Mouse (Mus musculus) spleen, postnatal 36 days (tissue): ENCODE results near the gene Atp1b1.

Experiments used
- DNase-seq, 2 experiments: peaks; one replicate each; pipeline ENCODE4 v3.0.0; 2022; ENCODE audit warnings: low spot score in 2 of 2, mixed read lengths in 1 of 2

The Atp1b1 gene

DNA sequence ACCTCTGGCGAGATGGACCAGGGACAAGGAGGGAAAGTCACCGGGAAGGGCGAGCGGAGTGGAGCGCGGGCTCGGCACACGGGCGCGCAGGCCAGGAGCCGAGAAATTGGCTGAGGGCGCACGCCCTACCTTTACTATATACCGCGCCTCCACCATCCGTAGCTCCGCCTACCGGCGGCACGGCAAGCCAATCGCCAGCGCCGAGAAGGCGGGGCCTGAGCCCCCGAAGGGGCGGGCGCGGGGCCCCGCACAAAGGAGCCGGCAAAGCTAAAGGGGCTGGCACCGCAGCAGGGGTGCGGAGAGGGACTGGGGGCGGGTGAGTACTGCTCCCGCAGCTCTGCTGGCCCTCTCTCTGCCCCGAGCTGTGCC, at the start of gene Atp1b1:
Atp1b1 (minus strand) TSS at position 111 of the 369 bp plus-strand sequence.
- peak; percentile 85 to 86 for DNase-seq

DNA sequence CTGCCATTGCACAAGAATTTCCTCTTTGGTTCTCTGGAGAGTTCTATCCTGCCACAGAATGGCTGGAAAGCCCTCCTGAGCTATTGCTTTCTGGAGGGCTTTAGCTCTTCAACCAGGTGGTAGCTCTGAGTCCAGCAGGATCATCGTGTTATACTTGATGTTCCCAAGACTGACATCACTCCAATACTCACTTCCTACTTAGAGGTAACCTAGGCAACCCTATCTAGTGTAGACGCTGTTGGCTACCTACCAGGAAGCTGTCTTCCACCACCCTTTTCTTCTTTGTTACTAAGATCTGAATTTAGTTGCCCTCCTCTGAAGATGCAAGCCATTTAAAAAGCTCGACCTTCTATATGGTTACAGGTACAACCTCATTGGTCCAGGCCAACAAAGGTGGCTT, 46.9 kb upstream of the Atp1b1 start:
- DNase-seq = no peak

DNA sequence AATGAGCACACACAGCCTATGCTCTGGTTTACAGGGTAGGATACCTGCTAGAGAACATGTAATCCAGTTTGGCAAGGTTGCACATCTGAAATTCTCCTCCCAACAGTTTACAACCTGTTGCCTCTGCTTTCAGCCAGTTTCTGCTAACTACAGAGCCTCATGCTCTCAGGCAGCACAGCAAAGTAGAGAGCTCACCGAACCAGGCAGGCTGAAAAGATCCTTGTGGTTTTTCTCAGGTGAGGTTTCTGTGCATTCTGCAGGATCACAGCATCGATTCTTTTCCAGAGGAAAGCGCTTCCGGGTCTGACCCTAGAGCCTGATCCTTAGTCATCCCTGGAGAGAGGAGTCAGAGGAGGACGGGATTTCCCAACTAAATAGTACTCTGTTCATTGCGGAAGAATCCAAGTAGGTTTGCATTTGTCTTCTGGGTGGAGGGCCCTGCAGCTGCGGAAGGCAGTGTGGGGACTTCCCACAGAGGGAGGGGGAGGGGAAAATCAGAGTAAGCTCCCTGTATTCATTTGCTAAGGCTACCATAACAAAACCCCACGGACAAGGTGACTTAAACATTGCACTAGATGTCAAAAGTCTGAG, 45.1 kb upstream of the Atp1b1 start:
- peak; percentile 57 to 67 for DNase-seq

DNA sequence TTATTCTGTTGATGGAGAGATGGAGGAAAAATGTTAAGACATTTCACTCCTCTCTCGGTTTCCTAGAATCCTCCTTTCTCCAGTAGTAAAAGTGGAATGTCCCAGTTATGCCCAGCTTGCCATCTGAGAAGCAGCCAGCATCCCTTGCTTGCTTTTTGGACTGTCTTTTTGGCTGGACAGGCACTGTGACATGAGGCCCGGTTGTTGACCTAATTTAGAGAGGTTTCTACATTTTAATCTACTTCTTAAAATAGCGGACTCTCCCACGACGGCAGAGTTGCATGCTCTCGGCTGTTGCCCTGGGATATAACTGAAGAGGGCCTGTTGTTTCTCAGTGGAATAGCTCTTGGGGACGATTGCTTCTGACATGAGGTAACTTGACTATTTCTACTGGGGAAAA, 44.1 kb upstream of the Atp1b1 start:
- no peak for DNase-seq

DNA sequence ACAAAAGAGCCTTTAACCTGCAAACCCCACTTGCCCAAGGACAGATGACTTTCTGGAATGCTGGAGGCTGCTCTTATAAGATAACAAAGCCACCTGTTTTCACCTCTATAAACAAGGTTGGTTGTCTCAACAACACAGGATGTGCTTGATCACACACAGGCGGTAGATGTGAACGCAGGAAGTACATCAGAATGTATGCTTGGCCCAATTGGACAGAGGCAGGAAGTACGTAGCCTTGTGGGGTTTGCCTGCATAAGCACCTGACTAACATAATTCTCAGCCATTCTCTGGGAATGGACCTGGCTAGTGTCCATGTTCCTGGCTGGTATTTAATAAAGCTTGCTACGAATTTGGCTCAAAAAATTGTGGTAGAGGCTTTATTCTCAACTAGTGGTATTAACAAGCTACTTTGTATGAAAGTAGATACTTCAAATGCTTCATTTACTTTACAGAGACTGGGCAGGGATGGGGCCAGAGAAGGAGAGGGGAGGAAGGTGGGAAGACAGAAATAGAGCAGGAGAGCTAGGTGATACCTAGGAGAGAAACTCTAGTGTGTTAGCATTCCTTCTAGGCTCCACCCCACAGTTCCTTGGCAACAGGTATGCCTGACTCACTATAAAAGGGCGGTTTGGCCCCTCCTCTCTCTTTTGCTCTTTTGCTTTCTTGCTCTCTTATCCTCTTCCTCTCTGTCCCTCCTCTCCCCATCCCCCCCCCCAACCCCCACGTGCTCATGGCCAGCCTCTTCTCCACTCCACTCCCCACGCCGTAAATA, 36.8 kb upstream of the Atp1b1 start:
- DNase-seq = no peak

DNA sequence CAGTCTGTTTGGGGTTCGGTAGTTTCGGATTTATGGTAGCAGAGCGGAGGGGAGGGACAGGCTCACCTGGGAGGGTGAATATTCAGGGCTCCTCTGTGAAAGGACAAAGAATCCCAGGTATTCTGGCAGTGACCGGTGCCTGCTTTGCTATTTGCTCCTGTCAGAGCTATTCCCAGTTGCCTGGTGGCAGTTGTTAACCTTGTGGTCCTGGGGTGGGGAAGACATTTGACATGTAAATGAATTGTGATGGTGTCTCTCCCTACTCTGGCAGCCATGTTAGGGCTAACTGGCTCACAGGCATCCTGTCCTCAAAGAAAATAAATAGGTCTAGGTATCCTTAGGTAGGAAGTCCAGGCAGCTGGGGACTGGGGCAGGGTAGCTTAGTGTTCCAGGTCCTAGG, 36.1 kb upstream of the Atp1b1 start:
- no peak for DNase-seq

DNA sequence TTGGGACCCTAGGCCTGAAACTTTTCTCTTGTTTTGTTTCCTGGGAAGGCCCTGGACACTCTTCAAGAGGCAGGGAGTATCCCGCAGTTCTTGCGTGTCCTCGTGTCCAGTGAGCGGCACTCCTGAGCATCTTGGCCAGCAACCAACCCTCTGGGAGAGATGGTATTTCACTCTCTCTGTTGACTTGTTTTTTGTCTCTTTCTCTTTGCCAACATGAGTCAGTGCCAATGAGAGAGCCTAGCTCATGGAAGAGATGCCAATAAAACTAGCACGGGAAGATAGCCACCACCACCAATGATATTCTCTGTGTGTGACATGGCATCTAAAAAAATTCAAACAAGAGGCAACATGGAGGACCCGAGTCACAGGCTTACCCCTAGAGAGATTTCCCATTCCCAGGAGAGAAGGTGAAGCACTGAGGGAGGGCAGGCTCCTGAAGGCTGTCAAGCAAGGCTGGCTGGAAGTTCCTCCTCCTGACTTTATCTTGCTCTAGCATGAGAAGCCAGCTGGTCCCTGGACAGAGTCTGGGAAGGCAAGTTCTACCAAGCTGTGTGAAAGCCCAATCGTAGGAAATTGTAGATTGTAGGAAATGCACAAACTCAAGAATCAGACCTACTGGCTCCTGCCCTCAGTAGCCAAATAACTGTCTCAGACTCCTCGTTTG, 35.0 kb upstream of the Atp1b1 start:
- DNase-seq = no peak

DNA sequence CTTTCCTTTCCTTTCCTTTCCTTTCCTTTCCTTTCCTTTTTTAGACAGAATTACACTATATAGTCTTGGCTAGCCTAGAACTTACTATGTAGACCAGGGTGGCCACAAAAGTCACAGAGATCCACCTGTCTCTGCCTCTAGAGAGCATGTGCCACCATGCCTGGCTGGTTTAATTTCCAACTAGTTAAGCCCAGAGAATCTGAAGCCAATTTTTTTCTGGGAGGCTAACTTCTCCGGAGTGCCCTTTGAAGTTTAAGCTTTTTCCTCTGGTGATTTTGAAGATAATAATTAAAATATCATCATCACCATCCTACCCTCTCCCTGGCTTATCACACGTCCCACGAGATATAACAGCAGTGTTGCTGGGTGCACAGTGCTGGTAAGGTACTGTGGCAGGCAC, 34.3 kb upstream of the Atp1b1 start:
- no peak for DNase-seq

DNA sequence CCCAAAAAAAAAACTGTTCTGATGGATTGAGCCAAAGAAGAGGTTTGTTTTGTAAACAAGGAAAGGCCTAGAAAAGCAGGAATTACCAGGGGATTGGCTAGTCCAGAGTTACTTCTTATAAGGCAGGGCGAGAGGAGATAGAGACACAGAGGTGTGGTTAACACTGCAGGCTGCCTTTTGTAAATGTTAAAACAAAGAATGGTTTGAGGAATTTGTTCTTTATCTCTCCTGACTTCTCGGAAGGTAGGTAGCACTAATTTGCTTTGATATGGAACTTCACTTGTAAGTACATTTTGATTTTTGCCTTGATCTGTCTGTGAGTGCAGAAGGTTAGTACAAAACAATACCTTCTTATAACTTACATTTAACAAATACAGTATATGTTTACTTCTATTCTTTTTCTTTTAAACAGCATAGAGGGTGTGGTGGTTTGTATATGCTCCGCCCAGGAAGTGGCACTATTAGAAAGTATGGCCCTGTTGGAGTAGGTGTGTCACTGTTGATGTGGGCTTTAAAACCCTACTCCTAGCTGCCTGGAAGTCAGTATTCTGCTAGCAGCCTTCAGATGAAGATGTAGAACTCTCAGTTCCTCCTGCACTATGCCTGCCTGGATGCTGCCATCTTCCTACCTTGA, 31.9 kb upstream of the Atp1b1 start:
- no peak for DNase-seq

DNA sequence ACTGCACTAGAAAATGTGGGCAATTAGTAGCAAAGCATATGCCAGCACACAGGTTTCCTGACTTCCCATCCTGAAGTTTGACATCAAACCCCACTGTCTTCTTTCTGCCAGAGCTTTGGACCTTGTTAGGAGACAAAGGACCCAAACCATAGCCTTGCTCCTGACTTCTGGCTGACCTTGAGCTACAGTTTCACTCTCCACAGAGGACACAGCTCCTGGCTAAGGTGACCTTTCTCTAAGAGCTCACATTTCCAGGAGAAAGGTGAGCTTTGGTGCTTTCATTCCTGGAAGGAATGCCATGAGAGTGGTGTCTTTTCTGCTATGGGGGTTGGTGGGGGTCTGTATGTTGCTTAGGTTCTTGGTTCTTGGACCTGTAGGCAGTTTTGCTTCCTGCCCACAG, 25.6 kb upstream of the Atp1b1 start:
- no peak for DNase-seq

DNA sequence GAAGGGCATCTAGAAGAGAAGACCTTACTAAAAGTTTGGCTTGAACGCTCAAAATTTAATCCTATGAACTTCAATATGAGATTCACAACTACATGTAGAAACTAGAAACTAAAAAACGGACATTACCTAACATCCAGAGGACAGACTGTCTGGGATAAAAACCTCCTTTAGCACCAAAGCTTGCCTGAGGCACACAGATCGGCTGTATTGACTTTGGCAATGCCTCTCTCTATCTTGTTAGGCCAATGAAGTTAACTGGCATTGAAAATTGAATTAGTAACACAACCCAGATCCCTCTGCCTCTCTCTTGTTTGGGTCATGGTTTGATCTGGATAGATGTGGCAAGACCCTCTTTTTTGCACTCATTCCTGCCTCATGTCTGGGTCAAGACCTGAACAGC, 24.7 kb upstream of the Atp1b1 start:
- DNase-seq = no peak

DNA sequence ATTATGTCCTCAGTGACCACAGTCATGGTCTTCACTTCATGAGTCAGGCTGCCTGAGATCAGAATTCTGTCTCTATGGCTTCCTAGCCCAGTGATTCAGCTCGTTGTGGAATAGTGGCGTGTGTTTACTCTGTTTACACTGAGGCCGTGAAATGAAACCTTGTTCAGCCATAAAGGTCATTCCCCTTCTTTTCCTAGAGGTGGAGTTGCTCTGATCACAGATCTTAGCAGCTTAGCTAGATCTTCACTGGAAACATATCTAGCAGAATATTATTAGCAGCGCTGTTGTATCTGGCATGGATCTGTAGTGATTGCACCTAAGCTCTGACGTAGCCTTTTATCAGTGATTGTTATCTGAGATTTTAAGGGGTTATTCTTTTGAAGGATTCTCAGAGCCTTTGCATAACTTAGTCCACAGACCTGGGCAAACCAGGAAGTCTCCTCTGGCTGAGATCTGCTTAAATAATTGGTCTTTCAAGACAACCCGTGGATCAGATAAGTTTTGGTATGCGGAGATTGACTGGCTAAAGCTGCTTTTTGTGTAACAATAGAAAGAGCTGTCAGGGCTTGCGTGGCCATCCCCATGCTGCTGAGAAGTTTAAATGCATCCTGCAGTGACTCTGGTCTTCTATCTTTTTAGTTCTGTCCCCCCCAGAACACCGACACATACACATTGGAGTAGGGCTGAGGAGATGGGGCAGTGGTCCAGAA, 23.6 kb upstream of the Atp1b1 start:
- no peak for DNase-seq

DNA sequence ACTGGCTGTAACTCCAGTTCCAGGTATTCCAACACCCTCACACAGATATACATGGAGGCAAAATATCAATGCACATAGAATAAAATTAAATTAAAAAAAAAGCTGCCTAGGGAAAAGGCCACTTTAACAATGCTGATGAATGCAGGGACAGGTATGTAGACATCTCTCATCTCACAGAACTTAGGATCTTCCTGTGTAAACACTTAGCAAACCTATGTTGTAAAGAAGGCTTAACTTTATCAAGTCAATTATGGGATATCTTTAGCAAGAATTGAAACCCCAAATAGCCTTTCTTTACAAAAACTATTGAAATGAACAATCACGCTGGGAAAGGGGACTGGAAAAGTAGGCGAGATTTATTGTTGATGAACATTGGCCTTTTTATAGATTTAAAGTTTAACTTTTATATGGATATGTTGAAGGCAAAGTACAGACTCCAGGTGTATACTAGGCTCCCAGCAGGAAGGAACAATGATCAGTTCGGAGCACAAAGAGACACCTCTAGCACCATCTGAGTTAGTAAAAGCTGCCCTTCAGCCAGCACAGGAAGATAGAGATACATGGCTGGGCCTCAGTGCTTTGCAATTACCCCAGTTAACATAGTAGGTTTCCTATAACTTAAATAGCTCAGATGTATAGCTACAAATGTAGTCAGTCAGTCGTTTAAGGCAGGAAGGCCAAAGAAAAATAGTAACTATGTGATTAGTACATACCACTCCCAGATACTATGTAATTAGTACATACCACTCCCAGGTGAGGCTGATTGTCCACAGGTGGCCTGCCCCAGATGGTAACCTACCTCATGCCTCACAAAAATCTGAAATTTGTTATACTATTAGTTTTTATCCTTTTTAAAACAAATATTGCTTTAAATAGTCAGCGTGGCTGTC, 22.8 kb upstream of the Atp1b1 start:
- no peak for DNase-seq

DNA sequence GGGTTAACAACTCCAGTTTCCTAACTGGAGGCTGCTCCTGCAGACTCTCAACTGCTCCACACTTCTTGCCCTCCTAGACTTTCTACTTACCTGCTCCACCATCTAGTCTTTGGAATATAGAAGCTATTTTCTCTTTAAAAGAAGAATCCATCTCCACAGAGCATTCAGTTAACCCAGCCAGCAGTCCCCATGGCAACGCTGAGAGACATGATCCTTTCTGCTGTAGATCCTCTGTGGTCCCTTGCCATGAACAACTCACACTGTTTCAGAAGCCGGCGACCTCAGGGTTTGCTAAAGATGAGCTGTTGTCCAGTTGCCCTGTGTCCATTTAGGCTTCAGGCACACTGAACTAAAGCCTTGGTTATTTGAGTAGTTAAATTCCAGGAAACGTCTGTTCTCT, 17.7 kb upstream of the Atp1b1 start:
- DNase-seq = no peak

DNA sequence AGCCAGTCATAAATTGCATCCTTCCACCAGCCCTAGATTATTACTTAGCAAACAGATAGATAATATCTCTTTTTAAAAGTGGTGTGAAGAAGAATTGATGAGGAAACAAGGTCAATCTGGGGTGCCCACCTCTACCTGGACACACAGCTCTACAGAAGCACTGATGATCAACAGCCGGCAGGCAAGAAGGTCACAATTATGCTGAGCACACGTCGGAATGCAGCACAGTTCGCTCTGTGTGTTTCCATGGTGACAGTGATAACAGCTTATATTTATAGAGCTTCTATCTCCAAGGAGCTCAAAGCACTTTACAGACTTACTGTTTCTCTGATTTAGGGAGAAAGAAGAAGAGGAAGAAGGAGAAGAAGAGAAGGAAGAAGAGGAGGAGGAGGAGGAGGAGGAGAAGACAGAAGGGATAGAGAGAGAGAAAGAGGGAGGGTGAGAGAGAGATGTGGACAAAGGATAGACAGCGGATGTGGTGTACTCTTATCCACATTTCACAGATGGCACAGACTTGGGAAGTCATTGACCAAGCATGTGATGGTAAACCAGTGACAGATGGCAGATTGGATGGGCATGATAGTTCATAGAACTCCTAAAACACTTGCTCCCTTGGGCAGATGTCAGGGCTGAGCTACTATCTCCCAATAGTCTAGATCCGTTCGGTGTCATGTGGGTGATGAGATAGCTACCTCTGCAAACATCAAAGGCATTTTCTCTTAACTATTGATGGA, 16.8 kb upstream of the Atp1b1 start:
- no peak for DNase-seq

DNA sequence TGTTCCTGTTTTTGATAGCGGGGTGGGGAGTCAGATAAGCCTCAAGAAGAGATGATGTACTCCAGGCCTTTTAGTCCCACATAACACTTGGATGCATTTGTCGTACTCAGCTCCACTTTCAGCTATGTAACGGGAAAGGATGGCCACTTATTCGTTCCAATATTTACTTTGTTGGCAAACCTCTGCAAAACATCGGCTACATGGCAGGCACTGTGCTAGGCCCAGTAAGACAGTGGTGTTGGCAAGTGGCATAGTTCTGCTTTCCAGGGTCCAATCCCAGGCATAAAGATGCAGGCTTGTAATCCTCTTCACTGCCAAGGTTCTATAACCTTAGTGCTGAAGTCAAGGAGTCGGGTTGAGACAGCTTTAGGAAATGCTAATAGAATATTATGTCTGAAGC, 16.2 kb upstream of the Atp1b1 start:
- no peak for DNase-seq

DNA sequence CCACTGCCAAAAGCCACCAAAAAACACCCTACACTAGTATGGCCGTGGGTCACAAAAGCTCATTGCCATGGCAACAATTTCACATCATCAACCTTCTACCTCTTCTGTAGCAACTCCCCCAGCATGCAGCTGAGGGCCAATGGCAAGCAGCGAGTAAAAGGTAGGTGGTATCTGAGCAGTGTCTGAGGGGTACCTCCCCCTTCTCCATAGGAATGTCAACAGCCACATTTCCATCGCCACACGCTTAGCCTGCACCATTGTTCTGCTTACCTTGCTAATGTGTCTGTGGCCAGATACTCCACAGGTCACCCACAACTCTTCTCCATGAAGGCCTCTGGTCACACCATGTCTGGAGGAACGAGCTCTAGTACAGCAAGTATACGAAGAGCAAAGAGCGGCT, 15.2 kb upstream of the Atp1b1 start:
- no peak for DNase-seq

DNA sequence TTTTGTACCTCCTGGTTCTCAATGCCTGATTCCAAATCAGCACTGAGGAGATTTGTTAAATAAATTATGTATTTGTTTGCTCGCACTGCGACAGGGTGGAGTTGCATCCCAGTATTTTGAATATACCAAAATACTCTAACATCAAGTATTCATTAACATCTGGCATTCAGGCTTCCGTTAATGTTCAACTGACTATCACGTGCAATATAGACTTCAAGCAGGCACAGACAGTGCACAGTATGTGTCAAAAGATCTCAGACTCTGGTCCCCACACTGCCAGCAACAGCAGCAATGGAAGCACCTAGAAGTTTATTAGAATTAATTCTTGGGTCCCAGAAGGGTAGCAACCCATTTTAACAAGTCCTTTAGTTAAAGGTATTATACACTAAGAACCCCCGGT, 13.5 kb upstream of the Atp1b1 start:
- no peak for DNase-seq

DNA sequence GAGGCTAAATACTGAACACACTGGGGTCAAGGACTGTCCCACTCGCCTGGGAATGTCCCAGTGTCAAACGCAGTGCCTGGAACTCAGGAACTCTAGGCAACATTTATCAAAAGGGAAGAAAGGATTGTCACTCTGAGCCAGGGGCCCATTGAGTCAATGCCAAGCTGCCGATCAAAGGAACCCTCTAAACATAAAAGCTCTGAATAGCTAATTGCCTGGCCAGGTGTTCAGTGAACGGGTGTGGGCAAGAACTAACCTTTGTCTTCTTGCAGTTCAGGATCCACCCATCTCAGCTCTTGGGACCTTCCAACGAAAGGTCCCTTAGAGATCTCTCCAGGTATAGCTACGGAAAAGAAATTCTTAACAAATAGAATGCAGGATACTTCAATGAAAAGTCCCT, 12.8 kb upstream of the Atp1b1 start:
- DNase-seq = no peak

DNA sequence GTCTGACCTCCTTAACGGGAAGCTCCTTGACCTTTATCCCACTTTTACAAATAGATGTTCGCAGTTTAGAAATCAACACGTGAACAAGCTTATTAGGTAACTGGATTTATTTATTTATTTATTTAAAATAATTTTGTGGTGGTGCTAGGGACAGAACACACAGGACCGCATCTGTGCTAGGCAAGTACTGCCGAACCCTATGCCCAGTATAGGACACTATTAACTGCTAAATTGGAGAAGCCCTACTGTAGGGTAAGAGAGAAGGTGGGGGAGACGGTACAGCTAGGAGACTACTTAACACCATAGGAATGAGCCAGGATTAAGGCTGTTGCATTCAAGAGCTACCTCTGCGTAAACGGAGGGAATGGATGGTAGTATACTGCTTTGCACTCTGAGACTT, 10.2 kb upstream of the Atp1b1 start:
- DNase-seq = no peak
